Mouse (Mus musculus): ENCODE measurements around the gene Trappc2l. TPM values are rescaled to one million over a fixed set of nuclear protein-coding genes. Genes with fewer than 3 reads are reported as not detected.
"Not testable (repeated sequence)": the region's sequence is repeated elsewhere in the genome, so short reads cannot be mapped to it uniquely, and the experiment has no call there.

Trappc2l gene
- polyA plus RNA-seq, 1 experiment from 2014 or later: 30.0 TPM

GRCm38 (mm10) chr8:122632134-122632533, 20.7 kb downstream of the Trappc2l start:
- ATAC-seq: not testable (repeated sequence)
- 56% methylated on average over 3 of the region's 3 CpGs for WGBS (ENCODE audit: insufficient replicate concordance)

GRCm38 (mm10) chr8:122633205-122633604, 21.8 kb downstream of the Trappc2l start:
- Histone ChIP-seq H3K27ac (no peak overlapping the region), H3K4me3 (no peak overlapping the region), H3K4me2 (no peak overlapping the region), H3K9me3 (replicated peaks) (no peaks in the 10 kb centered on the region), H3K4me1 (peaks cover 33% of the 10 kb centered on the region), H3K36me3 (peaks cover 92% of the 10 kb centered on the region), H3K27me3 (replicated peaks) (no peaks in the 10 kb centered on the region), H3K9ac (no peak overlapping the region)
- no peak for ATAC-seq
- WGBS (ENCODE audit: insufficient replicate concordance): 93% methylated on average over 14 of the region's 14 CpGs

More at GRCm38 (mm10) chr8:122632134-122632533, 20.7 kb downstream of the Trappc2l start:
- H3K4me3 ChIP-seq; H3K4me2 ChIP-seq; H3K27me3 ChIP-seq (replicated peaks); H3K9me3 ChIP-seq (replicated peaks); H3K27ac ChIP-seq; H3K9ac ChIP-seq: not testable (repeated sequence)
- peaks cover 84% of the 10 kb centered on the region for H3K36me3 ChIP-seq
- H3K4me1 ChIP-seq: peaks cover 29% of the 10 kb centered on the region

DNA sequence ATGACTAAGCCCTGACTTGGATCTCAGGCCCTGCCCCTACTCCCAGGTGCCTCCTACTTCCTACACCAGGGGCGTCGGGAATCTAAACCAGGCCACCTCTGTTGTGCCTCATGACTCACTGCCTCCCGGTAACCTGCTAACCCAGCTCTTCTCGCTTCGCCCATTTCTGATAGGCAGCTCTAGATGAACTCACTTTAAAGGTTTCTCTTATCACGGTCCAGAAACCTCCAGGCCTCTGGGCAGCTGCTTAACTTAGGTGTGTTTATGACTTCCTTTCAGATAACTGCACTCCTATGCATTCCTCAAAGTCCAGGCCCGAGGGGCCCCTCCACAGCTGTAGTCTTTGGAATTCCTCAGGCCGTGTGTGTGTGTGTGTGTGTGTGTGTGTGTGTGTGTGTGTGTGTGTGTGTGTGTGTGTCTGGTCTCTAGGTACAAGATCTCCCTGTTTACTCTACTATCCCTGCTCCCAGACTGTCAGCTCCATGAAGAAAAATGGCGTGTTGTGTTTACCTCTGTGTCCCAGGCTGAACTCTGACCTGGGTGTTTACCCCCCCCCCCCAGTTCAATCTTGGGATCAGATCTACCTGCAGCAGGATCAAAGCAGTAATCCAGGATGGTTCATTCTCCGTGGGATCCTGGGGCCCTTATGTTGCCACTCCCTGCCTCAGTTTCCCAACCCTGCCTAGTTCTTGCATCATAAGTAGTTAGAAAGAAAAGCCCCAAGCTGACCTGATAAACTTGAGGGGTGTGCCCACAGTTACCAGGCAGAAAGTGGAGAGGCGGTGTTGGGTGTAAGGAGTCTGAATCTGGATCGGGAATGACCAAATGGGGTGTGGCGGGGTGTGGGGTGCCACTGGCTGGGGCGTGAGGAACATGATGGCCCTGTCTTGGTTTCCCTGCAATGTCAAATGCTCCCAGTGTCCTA, 24.7 kb downstream of the Trappc2l start:
- Histone ChIP-seq H3K36me3 (peaks cover 94% of the 10 kb centered on the region), H3K9ac (0 out of 2 replicates have a peak overlapping the region, but pooled peaks have one; percentile 6), H3K9me3 (replicated peaks) (no peaks in the 10 kb centered on the region), H3K4me1 (peaks cover 57% of the 10 kb centered on the region), H3K4me2 (peak overlapping the region; percentile 52), H3K27me3 (replicated peaks) (no peaks in the 10 kb centered on the region), H3K4me3 (no peak overlapping the region), H3K27ac (peak overlapping the region; percentile 82)
- peak; percentile 89 for ATAC-seq
- 39% methylated on average over 14 of the region's 14 CpGs for WGBS (ENCODE audit: insufficient replicate concordance)

- H3K27me3 ChIP-seq (replicated peaks): no peaks in the 10 kb centered on the region
- H3K4me2 ChIP-seq: peak overlapping the region; percentile 52
- H3K36me3 ChIP-seq: peaks cover 99% of the 10 kb centered on the region
- peak overlapping the region; percentile 82 for H3K27ac ChIP-seq
- ATAC-seq: no peak
- peaks cover 57% of the 10 kb centered on the region for H3K4me1 ChIP-seq
- H3K4me3 ChIP-seq: no peak overlapping the region
- 0 out of 2 replicates have a peak overlapping the region, but pooled peaks have one; percentile 17 for H3K9ac ChIP-seq
- 63% methylated on average over 9 of the region's 9 CpGs for WGBS (ENCODE audit: insufficient replicate concordance)
- H3K9me3 ChIP-seq (replicated peaks): no peaks in the 10 kb centered on the region
Observed at GRCm38 (mm10) chr8:122636803-122637175, 25.3 kb downstream of the Trappc2l start.

- Histone ChIP-seq H3K4me2 (peak overlapping the region; percentile 52; the same call in 1 of the 2 replicates), H3K27me3 (replicated peaks) (no peaks in the 10 kb centered on the region), H3K4me3 (no peak overlapping the region), H3K36me3 (peaks cover 99% of the 10 kb centered on the region), H3K9ac (0 out of 2 replicates have a peak overlapping the region, but pooled peaks have one; percentile 17), H3K4me1 (peaks cover 57% of the 10 kb centered on the region), H3K27ac (peak overlapping the region; percentile 82), H3K9me3 (replicated peaks) (no peaks in the 10 kb centered on the region)
- 83% methylated on average over 9 of the region's 9 CpGs for whole genome bisulfite sequencing (ENCODE audit: insufficient replicate concordance)
- ATAC-seq: no peak
Observed at GRCm38 (mm10) chr8:122637230-122637629, 25.8 kb downstream of the Trappc2l start.

DNA sequence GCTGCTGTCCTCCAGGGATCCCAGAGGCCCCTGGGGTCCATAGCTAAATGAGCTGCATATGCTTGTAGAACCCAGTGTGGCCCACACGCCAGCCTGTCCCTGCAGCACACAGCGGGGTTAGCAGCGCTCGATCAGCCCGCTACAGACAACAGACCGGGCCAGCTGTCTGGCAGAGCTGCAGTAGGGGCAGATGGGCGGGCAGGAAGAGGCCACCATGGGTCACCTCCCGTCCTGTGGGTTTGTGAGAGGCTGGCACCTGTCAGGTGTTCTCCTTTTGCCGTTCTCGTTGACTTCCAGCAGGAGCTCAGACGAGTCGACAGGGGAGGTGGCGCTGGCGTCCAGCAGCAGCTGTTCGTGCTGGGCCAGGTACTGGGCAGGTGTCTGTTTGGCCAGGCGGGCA, 27.2 kb downstream of the Trappc2l start:
- Histone ChIP-seq H3K9ac (no peak overlapping the region), H3K4me2 (no peak overlapping the region), H3K4me1 (peaks cover 57% of the 10 kb centered on the region), H3K27ac (no peak overlapping the region), H3K9me3 (replicated peaks) (no peaks in the 10 kb centered on the region), H3K4me3 (no peak overlapping the region), H3K27me3 (replicated peaks) (no peaks in the 10 kb centered on the region), H3K36me3 (peaks cover 99% of the 10 kb centered on the region)
- WGBS (ENCODE audit: insufficient replicate concordance): 79% methylated on average over 16 of the region's 16 CpGs
- ATAC-seq: no peak

DNA sequence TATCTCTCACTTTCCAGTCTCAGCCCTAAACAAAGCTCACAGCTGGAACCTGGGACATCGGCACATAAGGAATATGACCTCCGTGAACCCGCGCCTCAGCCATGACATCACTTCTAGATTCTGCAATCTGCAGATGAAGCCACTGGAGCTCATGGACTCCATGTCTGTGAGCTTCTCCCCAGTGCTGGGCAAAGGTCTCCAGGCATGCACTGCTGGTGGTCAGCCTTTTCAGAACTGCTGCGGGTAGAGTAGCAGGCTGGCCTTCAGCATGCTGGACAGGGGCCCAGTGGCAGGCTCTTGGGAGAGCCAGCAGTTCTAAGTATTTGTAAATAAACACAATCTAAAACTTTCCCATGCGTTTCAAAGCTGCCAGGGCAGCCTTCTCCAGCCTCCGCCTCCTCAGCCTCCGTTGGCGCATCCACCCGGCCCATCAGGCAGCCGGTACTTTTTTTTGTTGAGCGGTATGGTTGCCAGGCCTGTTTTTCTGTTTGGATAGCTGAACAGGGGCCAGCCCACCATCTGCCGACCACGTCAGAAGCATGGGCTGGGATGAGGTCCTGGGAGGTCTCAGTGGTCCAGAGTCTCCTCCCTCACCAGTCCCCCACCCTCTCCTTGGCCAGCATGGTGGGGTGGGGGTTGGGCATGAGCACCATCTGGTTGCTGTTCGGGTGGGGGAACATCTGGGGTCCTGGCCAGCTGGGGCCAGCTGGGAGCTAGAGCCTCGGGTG, 28.2 kb downstream of the Trappc2l start:
- Histone ChIP-seq H3K4me2 (no peak overlapping the region), H3K27ac (no peak overlapping the region), H3K4me1 (peaks cover 57% of the 10 kb centered on the region)

DNA sequence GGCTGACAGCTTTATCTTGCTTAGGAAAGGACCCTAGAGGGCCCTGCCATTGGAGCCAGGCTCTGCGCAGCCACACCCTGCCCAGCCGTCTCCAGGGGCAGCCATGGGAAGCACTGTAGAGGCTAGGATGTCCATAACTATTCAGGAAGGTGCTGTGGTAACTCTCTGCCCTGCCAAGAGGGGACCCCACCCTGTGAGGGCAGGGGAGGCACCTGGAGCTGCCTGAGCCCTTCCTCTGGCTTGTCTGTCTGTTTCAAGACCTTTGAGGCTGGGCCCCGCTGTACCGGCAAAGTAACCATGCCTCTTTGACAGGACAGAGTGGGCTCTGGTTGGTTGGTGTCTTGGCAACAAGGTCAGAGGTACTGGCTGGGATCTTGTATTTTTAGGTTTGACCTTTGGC, 29.4 kb downstream of the Trappc2l start:
- Histone ChIP-seq H3K36me3 (peaks cover 97% of the 10 kb centered on the region), H3K4me3 (no peak overlapping the region), H3K27me3 (replicated peaks) (no peaks in the 10 kb centered on the region), H3K4me1 (peaks cover 47% of the 10 kb centered on the region), H3K9ac (no peak overlapping the region), H3K27ac (no peak overlapping the region), H3K4me2 (no peak overlapping the region), H3K9me3 (replicated peaks) (no peaks in the 10 kb centered on the region)
- WGBS (ENCODE audit: insufficient replicate concordance): 79% methylated on average over 4 of the region's 4 CpGs
- ATAC-seq: no peak

More for the DNA sequence above, 28.2 kb downstream of the Trappc2l start:
- 69% methylated on average over 16 of the region's 16 CpGs for WGBS (ENCODE audit: insufficient replicate concordance)
- Histone ChIP-seq H3K27me3 (replicated peaks) (no peaks in the 10 kb centered on the region), H3K9ac (no peak overlapping the region), H3K36me3 (peaks cover 98% of the 10 kb centered on the region), H3K4me3 (no peak overlapping the region), H3K9me3 (replicated peaks) (no peaks in the 10 kb centered on the region)
- no peak for ATAC-seq

GRCm38 (mm10) chr8:122641406-122641805, 30.0 kb downstream of the Trappc2l start:
- Histone ChIP-seq H3K9me3 (replicated peaks) (no peaks in the 10 kb centered on the region), H3K36me3 (peaks cover 97% of the 10 kb centered on the region), H3K4me2 (no peak overlapping the region), H3K4me3 (no peak overlapping the region), H3K9ac (no peak overlapping the region), H3K27ac (no peak overlapping the region), H3K4me1 (peaks cover 41% of the 10 kb centered on the region), H3K27me3 (replicated peaks) (no peaks in the 10 kb centered on the region)
- 88% methylated on average over 15 of the region's 15 CpGs for WGBS (ENCODE audit: insufficient replicate concordance)
- no peak for ATAC-seq

- Histone ChIP-seq H3K36me3 (peaks cover 97% of the 10 kb centered on the region), H3K27ac (no peak overlapping the region), H3K9me3 (replicated peaks) (no peaks in the 10 kb centered on the region), H3K4me1 (peaks cover 35% of the 10 kb centered on the region), H3K4me3 (no peak overlapping the region), H3K4me2 (no peak overlapping the region), H3K27me3 (replicated peaks) (no peaks in the 10 kb centered on the region), H3K9ac (no peak overlapping the region)
- no peak for ATAC-seq
- 66% methylated on average over 9 of the region's 9 CpGs for WGBS (ENCODE audit: insufficient replicate concordance)
Observed at GRCm38 (mm10) chr8:122642071-122642470, 30.6 kb downstream of the Trappc2l start.

- Histone ChIP-seq H3K4me1 (peaks cover 12% of the 10 kb centered on the region), H3K27ac (no peak overlapping the region), H3K4me3 (no peak overlapping the region), H3K4me2 (no peak overlapping the region), H3K27me3 (replicated peaks) (no peaks in the 10 kb centered on the region), H3K9ac (no peak overlapping the region), H3K9me3 (replicated peaks) (no peaks in the 10 kb centered on the region), H3K36me3 (peaks cover 97% of the 10 kb centered on the region)
- 70% methylated on average over 6 of the region's 6 CpGs for WGBS (ENCODE audit: insufficient replicate concordance)
- ATAC-seq: no peak
Observed at GRCm38 (mm10) chr8:122644175-122644954, 32.9 kb downstream of the Trappc2l start.

Measured in liver, embryonic 12.5 days (tissue).